Mouse (Mus musculus) G1E (cell line): ENCODE measurements around the gene Prrc2b. TPM values are rescaled to one million over a fixed set of nuclear protein-coding genes. Genes with fewer than 3 reads are reported as not detected.

Experiments
- ATAC-seq: 2 replicates; pipeline ENCODE4 v1.8.0; 2016; ENCODE audit warnings: mild to moderate bottlenecking; ENCODE audit not compliant: insufficient number of reproducible peaks, poor library complexity, low FRiP score, severe bottlenecking; ENCODE audit errors: extremely low read depth
- DNase-seq: peaks from one replicate; pipeline ENCODE4 v3.0.0; 2012; ENCODE audit warnings: low spot score
- H3K27me3 ChIP-seq: 2 replicates; pipeline ENCODE4 v1.6.1; 2012; ENCODE audit warnings: mild to moderate bottlenecking, low read length, inconsistent platforms; ENCODE audit not compliant: insufficient read depth
- H3K36me3 ChIP-seq: replicated peaks from 2 replicates; pipeline ENCODE3; 2012; ENCODE audit warnings: mild to moderate bottlenecking, inconsistent platforms
- H3K4me1 ChIP-seq: 2 replicates; pipeline ENCODE4 v1.6.1; 2012; ENCODE audit warnings: low read depth, low read length, inconsistent platforms, mixed read lengths; ENCODE audit not compliant: insufficient read depth
- H3K4me3 ChIP-seq: 2 replicates; pipeline ENCODE4 v1.5.1; 2012; ENCODE audit warnings: low read depth, mild to moderate bottlenecking, inconsistent platforms, low read length, moderate library complexity, mixed read lengths
- H3K9me3 ChIP-seq: replicated peaks from 2 replicates; pipeline ENCODE4 v1.6.1; 2012; ENCODE audit warnings: inconsistent platforms
- CTCF ChIP-seq: IDR thresholded peaks from 2 replicates; pipeline ENCODE4 v1.5.1; 2012; ENCODE audit warnings: low read depth, low read length, inconsistent platforms, mixed read lengths
- GATA1 ChIP-seq: IDR thresholded peaks from 2 replicates; pipeline ENCODE4 v1.6.1; 2012; ENCODE audit warnings: borderline replicate concordance, low read length, inconsistent platforms, mixed read lengths
- GATA2 ChIP-seq: IDR thresholded peaks from 2 replicates; pipeline ENCODE4 v1.6.1; 2012; ENCODE audit warnings: low read depth, low read length, inconsistent platforms, borderline replicate concordance
- POLR2AphosphoS5 ChIP-seq: IDR thresholded peaks from 2 replicates; pipeline ENCODE4 v1.6.1; 2012; ENCODE audit warnings: low read depth, low read length, inconsistent platforms; ENCODE audit not compliant: insufficient replicate concordance
- TAL1 ChIP-seq: conservative IDR thresholded peaks from 2 replicates; pipeline ENCODE4 v1.6.1; 2012; ENCODE audit warnings: low read depth, low read length, inconsistent platforms, mixed read lengths
- polyA plus RNA-seq: library from polyadenylated mRNA; stranded (reverse); fragments of >175 nt; gene quantifications from 2 replicates; pipeline ENCODE4 v1.2.3, GENCODE M21; 2012
- total RNA-seq, 2 experiments: library from RNA; stranded (forward) in 1 of 2; stranded (reverse) in 1 of 2; fragments of 200-1000 nt in 1 of 2; fragments of >200 nt in 1 of 2; fragmentation: Nextera tagmentation in 1 of 2; gene quantifications; 2 replicates each; pipeline ENCODE4 v1.2.3; 2014 to 2017

Prrc2b gene
- total and polyA plus RNA-seq, 3 experiments, result 17.1 to 147 (median 103) TPM

- Histone ChIP-seq H3K36me3 (peaks cover 100% of the 10 kb centered on the region), H3K4me1 (no peaks in the 10 kb centered on the region), H3K27me3 (no peaks in the 10 kb centered on the region; the same call in 1 of the 2 replicates), H3K4me3 (no peak overlapping the region), H3K9me3 (no peaks in the 10 kb centered on the region)
- ATAC-seq, result no peak
- no peak for TF ChIP-seq POLR2AphosphoS5
- no peak for TF ChIP-seq TAL1
- no peak for TF ChIP-seq GATA2
- TF ChIP-seq GATA1, result no peak
- DNase-seq, result no peak
Measured at GRCm38 (mm10) chr2:32200033-32200432, 49.2 kb downstream of the Prrc2b start.

- TF ChIP-seq POLR2AphosphoS5 (no peak), CTCF (no peak), GATA1 (no peak), GATA2 (no peak), TAL1 (no peak)
- H3K4me1 ChIP-seq, result no peaks in the 10 kb centered on the region
- DNase-seq (no peak), ATAC-seq (no peak)
- no peaks in the 10 kb centered on the region; the same call in 1 of the 2 replicates for H3K27me3 ChIP-seq
- H3K36me3 ChIP-seq, result peaks cover 100% of the 10 kb centered on the region
- no peaks in the 10 kb centered on the region for H3K9me3 ChIP-seq
- no peak overlapping the region for H3K4me3 ChIP-seq
Measured at GRCm38 (mm10) chr2:32200712-32201111, 49.8 kb downstream of the Prrc2b start.

- DNase-seq, result no peak
- Histone ChIP-seq H3K4me1 (no peaks in the 10 kb centered on the region), H3K9me3 (no peaks in the 10 kb centered on the region), H3K4me3 (no peak overlapping the region), H3K36me3 (peaks cover 100% of the 10 kb centered on the region), H3K27me3 (no peaks in the 10 kb centered on the region; the same call in 1 of the 2 replicates)
- TF ChIP-seq TAL1 (no peak), GATA2 (no peak), GATA1 (no peak), CTCF (no peak), POLR2AphosphoS5 (no peak)
- no peak for ATAC-seq
Measured at GRCm38 (mm10) chr2:32201527-32201926, 50.6 kb downstream of the Prrc2b start.

- ATAC-seq, result no peak
- no peaks in the 10 kb centered on the region for H3K9me3 ChIP-seq
- no peaks in the 10 kb centered on the region for H3K4me1 ChIP-seq
- no peaks in the 10 kb centered on the region; the same call in 1 of the 2 replicates for H3K27me3 ChIP-seq
- TF ChIP-seq POLR2AphosphoS5 (no peak), GATA1 (no peak), CTCF (no peak), TAL1 (no peak), GATA2 (no peak)
- H3K4me3 ChIP-seq, result no peak overlapping the region
- no peak for DNase-seq
- peaks cover 100% of the 10 kb centered on the region for H3K36me3 ChIP-seq
Measured at GRCm38 (mm10) chr2:32203853-32204252, 53.0 kb downstream of the Prrc2b start.

- Histone ChIP-seq H3K4me1 (no peaks in the 10 kb centered on the region), H3K36me3 (peaks cover 100% of the 10 kb centered on the region), H3K4me3 (no peak overlapping the region), H3K9me3 (no peaks in the 10 kb centered on the region), H3K27me3 (no peaks in the 10 kb centered on the region)
- ATAC-seq (no peak), DNase-seq (no peak)
- TF ChIP-seq GATA2 (no peak), CTCF (no peak), POLR2AphosphoS5 (no peak), TAL1 (no peak), GATA1 (no peak)
Measured at GRCm38 (mm10) chr2:32207682-32208081, 56.8 kb downstream of the Prrc2b start.

GRCm38 (mm10) chr2:32211689-32212088, 60.8 kb downstream of the Prrc2b start:
- DNase-seq (no peak), ATAC-seq (no peak)
- Histone ChIP-seq H3K4me3 (no peak overlapping the region), H3K36me3 (peaks cover 100% of the 10 kb centered on the region), H3K4me1 (no peaks in the 10 kb centered on the region), H3K9me3 (no peaks in the 10 kb centered on the region), H3K27me3 (no peaks in the 10 kb centered on the region)
- TF ChIP-seq TAL1 (no peak), POLR2AphosphoS5 (no peak), GATA2 (no peak), GATA1 (no peak), CTCF (no peak)

- no peaks in the 10 kb centered on the region for H3K27me3 ChIP-seq
- no peaks in the 10 kb centered on the region for H3K9me3 ChIP-seq
- H3K36me3 ChIP-seq, result peaks cover 100% of the 10 kb centered on the region
- H3K4me3 ChIP-seq, result no peak overlapping the region
- DNase-seq (no peak), ATAC-seq (no peak)
- no peaks in the 10 kb centered on the region for H3K4me1 ChIP-seq
- TF ChIP-seq CTCF, result no peak
- no peak for TF ChIP-seq GATA2
- TF ChIP-seq GATA1, result no peak
- no peak for TF ChIP-seq TAL1
- TF ChIP-seq POLR2AphosphoS5, result no peak
Measured at GRCm38 (mm10) chr2:32213000-32213399, 62.1 kb downstream of the Prrc2b start.
